Mouse (Mus musculus) activated CD4-positive, CD25-positive, alpha-beta regulatory T cell, adult 9 weeks (primary cell): ENCODE data around the gene Rufy1. TPM values are rescaled to one million over a fixed set of nuclear protein-coding genes. Genes with fewer than 3 reads are reported as not detected.

Experiments used
- polyA plus RNA-seq: library from polyadenylated mRNA; unstranded; fragments of 100-300 nt; shearing (Covaris generic); gene quantifications from one replicate; pipeline ENCODE4 v1.2.1, GENCODE M21; 2017

Gene Rufy1
- polyA plus RNA-seq, result 8.8 TPM

DNA sequence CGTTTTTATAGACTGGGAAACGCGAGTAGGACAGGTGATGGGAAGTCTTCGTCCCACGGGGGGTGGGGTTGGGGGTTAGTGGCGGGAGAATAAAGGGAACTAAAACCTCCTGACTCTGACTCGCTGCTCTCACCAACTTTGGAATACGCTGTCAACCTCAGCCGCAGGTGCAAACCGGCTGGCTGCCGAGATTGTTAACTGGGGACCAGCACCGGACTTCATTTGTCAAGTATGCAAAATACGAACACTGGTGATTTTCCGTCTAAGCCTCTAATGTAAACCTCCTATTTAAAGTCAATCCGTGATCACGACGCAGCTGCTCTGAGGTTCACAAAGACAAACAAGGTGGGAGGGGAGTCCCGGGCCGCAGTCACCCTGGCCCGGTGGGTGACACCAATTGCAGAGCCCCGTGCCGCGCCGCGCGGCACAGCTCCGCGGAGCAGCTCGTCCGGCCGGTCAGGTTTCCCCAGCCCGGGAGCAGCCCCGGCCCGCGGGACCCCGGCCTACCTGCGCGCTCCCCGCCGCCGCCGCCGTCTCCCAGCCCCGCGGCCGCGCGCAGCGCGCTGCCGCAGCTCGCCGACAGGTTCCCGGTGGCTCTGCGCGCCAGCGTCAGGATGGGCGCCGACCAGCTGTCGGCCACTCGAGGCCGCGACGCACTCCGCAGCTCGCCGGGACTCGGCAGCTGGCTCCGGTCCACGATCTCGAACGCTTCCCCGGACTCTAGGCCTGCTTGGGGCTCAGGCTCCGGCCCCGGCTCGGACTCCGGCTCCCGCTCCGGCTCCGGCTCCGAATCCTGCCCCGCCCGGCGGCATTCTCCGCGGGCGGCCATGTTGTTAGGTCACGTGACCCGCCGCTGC is at the start of gene Rufy1:
Gene Rufy1 (minus strand): TSS at position 849 of the 857 bp plus-strand sequence.

DNA sequence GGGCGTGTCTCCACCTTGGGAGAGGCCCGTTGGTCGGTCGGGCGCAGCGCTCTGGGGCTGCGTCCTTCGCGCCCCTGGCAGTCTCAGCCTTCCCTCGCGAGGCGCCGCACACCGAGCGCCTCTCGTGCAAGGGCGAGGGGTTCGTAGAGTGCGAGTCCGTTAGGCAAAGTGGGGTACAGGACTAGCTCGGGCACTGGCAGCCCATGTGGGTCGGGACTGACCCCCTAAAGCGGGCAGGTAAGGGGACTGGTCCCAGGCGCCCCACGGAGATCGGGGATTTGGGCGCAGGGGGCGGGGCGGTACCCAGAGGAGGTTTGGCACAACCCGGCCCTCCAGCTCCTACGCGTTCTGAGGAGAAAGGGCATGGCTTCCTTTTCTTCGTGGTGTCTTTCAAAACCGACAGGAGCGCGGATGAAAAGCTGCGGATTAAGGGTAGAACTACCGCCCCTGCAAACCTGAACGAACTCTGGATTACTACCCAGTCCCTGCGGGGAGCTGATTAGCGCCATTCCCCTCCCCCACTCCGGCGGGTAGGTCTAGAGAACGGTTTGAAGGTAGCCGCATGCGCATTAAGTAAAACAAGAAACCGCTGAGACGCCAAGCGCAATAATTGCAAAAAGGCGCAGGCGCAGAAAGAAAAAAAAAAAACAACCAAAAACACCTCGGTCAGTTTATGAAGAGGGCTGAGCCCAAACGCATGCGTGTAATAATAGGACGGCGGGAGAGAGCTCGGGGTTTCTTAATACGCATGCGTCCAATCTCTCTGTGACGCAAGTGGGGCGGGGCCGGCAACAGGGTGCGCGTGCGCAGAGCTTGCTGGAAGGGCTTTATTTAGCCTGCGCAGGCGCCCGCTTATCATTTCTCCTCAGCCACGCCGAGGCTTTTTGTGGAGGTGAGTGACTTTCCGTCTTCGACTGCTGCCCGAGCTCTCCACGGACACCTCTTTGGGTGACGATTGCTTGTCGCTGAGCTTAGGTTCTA is 53.7 kb downstream of the Rufy1 start, which contains the start of gene Hnrnph1:
Gene Hnrnph1 (plus strand): TSS at position 80 of the 981 bp plus-strand sequence.

GRCm38 (mm10) chr11:50354162-50354561 is 76.8 kb downstream of the Rufy1 start, which contains the start of gene Cby3:
Cby3 (plus strand) TSS chr11:50354462.

Other genes with a start within 250 kb of the Rufy1 start
- gene Sqstm1, start 220.3 kb downstream of the Rufy1 start, polyA plus RNA-seq, result 375 TPM
- gene Mgat4b, start 220.2 kb downstream of the Rufy1 start, polyA plus RNA-seq, result 2.5 TPM
- 1.8 TPM for gene Ltc4s, start 192.5 kb downstream of the Rufy1 start, polyA plus RNA-seq
- 2.0 TPM for gene Maml1, start 138.8 kb downstream of the Rufy1 start, polyA plus RNA-seq
- gene Canx, start 105.5 kb downstream of the Rufy1 start, polyA plus RNA-seq, result 251 TPM
- not detected for gene Cby3, start 76.7 kb downstream of the Rufy1 start, polyA plus RNA-seq
- 273 TPM for gene Hnrnph1, start 54.1 kb downstream of the Rufy1 start, polyA plus RNA-seq
- gene Adamts2, start 171.0 kb upstream of the Rufy1 start, polyA plus RNA-seq, result not detected